Mouse (Mus musculus) kidney, postnatal 0 days (tissue): ENCODE data around the gene Ccdc138. TPM values are rescaled to one million over a fixed set of nuclear protein-coding genes. Genes with fewer than 3 reads are reported as not detected.

Experiments
- ATAC-seq: fragments of 200-750 bp; cut with Nextera tagmentation; replicated peaks from 2 replicates; pipeline ENCODE4 v1.8.0; 2017; ENCODE audit warnings: low read depth, moderate number of reproducible peaks, moderate TSS enrichment, moderate library complexity; ENCODE audit not compliant: low FRiP score
- DNase-seq: peaks from one replicate; pipeline ENCODE4 v3.0.0-alpha.2; 2016; ENCODE audit warnings: low spot score
- H3K27ac ChIP-seq: fragments of 300-500 bp; sonication (generic); 2 replicates; pipeline ENCODE4 v1.5.1; 2014; ENCODE audit warnings: mild to moderate bottlenecking
- H3K27me3 ChIP-seq: fragments of 300-500 bp; sonication (generic); 2 replicates; pipeline ENCODE4 v1.6.1; 2014; ENCODE audit warnings: low read length, mixed read lengths; ENCODE audit not compliant: insufficient read depth
- H3K36me3 ChIP-seq: fragments of 300-500 bp; sonication (generic); 2 replicates; pipeline ENCODE4 v1.6.1; 2014; ENCODE audit warnings: low read length, mixed read lengths; ENCODE audit not compliant: insufficient read depth
- H3K4me1 ChIP-seq: fragments of 300-500 bp; sonication (generic); replicated peaks from 2 replicates; pipeline ENCODE4 v1.6.1; 2014; ENCODE audit warnings: antibody characterized with exemption, low read length, mixed read lengths; ENCODE audit not compliant: insufficient read depth
- H3K4me2 ChIP-seq: fragments of 300-500 bp; sonication (generic); 2 replicates; pipeline ENCODE4 v1.6.1; 2014; ENCODE audit warnings: mild to moderate bottlenecking, low read length, moderate library complexity, mixed read lengths
- H3K4me3 ChIP-seq: fragments of 300-500 bp; sonication (generic); replicated peaks from 2 replicates; pipeline ENCODE4 v1.5.1; 2014; ENCODE audit warnings: low read depth, low read length
- H3K9ac ChIP-seq: fragments of 300-500 bp; sonication (generic); 2 replicates; pipeline ENCODE4 v1.6.1; 2014; ENCODE audit warnings: low read depth, low read length
- H3K9me3 ChIP-seq: fragments of 300-500 bp; sonication (generic); replicated peaks from 2 replicates; pipeline ENCODE4 v1.6.1; 2016; ENCODE audit warnings: low read length, inconsistent platforms, mixed read lengths
- CTCF ChIP-seq: IDR thresholded peaks from 2 replicates; pipeline ENCODE4 v1.5.1; 2016; ENCODE audit warnings: antibody characterized with exemption, low read depth, mild to moderate bottlenecking, moderate library complexity
- WGBS: fragments of 180-500 bp; shearing (Covaris S2); extraction: QIAGEN DNeasy Blood & Tissue Kit; methylation state at CpG from one replicate; pipeline ENCODE4 v1.1.7; 2014; 5-methylcytosine and 5-hydroxymethylcytosine counted together
- polyA plus RNA-seq: library from polyadenylated mRNA; unstranded; fragments of >200 nt; fragmentation: Nextera tagmentation; extraction: Ambion mirVana; gene quantifications from 2 replicates; pipeline ENCODE4 v1.2.1, GENCODE M21; 2015

The Ccdc138 gene
- polyA plus RNA-seq, 1 experiment from 2014 or later = 4.6 TPM

DNA sequence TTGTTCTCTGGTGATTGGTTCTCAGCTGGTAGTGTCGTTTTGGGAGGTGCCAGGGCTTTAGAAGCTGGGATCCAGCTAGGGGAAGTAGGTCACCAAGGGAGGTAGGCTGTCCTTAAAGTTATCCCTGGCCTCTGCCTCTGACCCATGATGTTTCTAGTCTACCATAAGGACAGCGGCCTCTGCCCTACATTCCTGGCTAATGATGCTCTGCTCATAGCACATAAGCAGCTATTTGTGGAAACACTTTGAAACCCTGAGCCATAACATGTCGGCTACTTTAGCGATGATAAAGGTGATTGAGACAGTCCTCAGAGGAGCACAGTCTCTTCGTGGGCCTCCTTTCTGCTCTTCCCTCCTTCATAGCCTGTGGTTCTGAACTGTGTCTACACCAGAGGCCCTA, 98.1 kb downstream of the Ccdc138 start:
- WGBS = 73% methylated on average over 5 of the region's 5 CpGs
- H3K9ac ChIP-seq = no peak overlapping the region

DNA sequence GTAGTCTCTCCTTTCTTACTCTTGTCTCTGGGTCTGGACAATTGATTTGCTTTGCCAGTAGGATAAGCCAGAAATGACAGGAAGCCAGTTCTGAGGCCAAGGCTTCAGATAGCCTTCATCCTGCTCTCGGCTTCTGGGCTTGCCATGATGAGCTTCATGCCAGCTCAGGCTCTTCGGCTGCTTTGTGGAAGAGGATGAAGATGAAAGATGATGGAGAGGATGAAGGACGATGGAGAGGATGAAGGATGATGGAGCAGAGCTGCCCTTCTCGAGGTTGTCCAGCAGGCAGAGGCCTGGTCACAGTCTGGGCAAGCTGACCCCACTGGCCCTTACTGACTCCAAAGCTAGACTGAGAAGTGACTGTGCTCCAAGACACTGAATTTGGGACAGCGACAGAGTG, 102.4 kb downstream of the Ccdc138 start:
- no peak for TF ChIP-seq CTCF
- ATAC-seq = no peak
- Histone ChIP-seq H3K4me3 (no peak overlapping the region), H3K9me3 (no peaks in the 10 kb centered on the region), H3K27ac (no peak overlapping the region), H3K4me1 (0 out of 2 replicates have a peak, but pooled peaks cover 3% of the 10 kb centered on the region), H3K9ac (no peak overlapping the region), H3K4me2 (no peak overlapping the region), H3K27me3 (no peaks in the 10 kb centered on the region), H3K36me3 (no peaks in the 10 kb centered on the region)
- no peak for DNase-seq
- WGBS = 90% methylated on average over 5 of the region's 5 CpGs

More for the DNA sequence above, 98.1 kb downstream of the Ccdc138 start:
- no peaks in the 10 kb centered on the region for H3K27me3 ChIP-seq
- no peak overlapping the region for H3K4me3 ChIP-seq
- H3K27ac ChIP-seq = no peak overlapping the region
- no peaks in the 10 kb centered on the region for H3K36me3 ChIP-seq
- H3K4me1 ChIP-seq = no peaks in the 10 kb centered on the region
- no peaks in the 10 kb centered on the region for H3K9me3 ChIP-seq
- no peak for TF ChIP-seq CTCF
- ATAC-seq = no peak
- no peak for DNase-seq
- no peak overlapping the region for H3K4me2 ChIP-seq

DNA sequence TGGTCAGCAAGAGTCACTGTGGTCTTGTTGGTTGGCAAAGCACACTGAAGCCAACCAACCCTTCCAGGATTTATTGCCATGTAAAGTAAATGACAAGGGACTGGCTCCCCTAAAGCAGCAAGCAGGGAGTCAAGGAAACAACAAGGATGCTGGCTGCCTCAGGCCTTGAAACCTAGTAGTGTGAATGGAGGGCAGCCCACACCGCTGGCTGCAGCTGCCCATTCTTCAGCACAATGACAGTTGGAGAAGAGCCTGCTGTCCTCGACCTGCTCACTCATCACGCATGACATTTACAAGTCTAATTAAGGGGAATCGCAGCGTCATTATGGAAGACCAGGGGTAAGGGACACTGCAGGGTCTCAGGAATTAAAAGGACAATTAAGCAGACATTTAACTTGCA, 103.2 kb downstream of the Ccdc138 start:
- Histone ChIP-seq H3K4me3 (no peak overlapping the region), H3K4me2 (no peak overlapping the region), H3K36me3 (no peaks in the 10 kb centered on the region), H3K27me3 (no peaks in the 10 kb centered on the region), H3K9ac (no peak overlapping the region), H3K9me3 (no peaks in the 10 kb centered on the region), H3K4me1 (0 out of 2 replicates have a peak, but pooled peaks cover 3% of the 10 kb centered on the region), H3K27ac (no peak overlapping the region)
- DNase-seq (no peak), ATAC-seq (no peak)
- 16% methylated on average over 5 of the region's 5 CpGs for WGBS
- no peak for TF ChIP-seq CTCF

DNA sequence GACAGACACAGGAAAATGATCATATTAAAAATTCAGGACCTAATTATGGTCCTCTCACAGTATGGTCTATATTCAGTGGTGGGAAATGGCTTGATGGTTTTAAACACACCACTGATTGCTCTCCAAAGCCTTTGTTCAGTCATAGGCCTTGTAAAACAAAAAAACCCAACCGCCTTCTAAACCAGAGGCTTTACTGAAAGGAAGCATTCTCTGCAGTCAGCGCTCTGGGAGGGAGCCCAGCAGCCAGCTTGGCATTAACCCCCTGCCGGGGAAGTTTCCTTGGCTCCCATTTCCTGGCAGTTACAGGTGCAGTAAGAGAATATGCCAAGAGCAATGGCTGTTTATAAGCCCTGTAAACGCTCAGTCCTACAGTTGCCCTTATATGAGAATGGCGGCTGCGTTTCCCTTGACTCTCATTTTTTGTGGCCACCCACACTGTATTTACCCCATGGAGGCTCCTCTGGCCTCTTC, 103.7 kb downstream of the Ccdc138 start:
- no peaks in the 10 kb centered on the region for H3K9me3 ChIP-seq
- 40% methylated on average over 6 of the region's 6 CpGs for WGBS

DNA sequence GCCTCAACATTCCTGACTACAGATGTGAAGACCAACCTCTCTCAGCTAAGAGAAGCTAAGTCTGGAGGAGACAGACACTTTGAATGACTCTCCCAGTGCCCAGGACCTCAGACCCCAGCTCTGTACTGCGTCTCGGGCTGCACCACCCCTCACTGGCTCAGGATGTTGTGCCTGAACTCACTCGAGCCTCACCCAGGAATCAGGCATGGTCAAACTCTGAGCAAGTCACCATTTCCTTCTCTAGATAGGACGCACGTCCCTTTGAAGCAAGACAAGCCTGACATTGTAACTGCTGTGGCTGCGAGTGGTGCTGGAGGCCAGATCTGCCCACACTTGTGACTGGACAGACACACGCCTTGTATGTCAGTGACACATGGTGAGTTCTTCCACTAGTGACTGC, 104.2 kb downstream of the Ccdc138 start:
- Histone ChIP-seq H3K27ac (no peak overlapping the region), H3K4me3 (no peak overlapping the region), H3K9ac (no peak overlapping the region), H3K36me3 (no peaks in the 10 kb centered on the region), H3K27me3 (no peaks in the 10 kb centered on the region), H3K9me3 (no peaks in the 10 kb centered on the region), H3K4me1 (0 out of 2 replicates have a peak, but pooled peaks cover 3% of the 10 kb centered on the region), H3K4me2 (no peak overlapping the region)
- DNase-seq (no peak), ATAC-seq (no peak)
- TF ChIP-seq CTCF = no peak
- 73% methylated on average over 7 of the region's 7 CpGs for WGBS

More for the DNA sequence above, 103.7 kb downstream of the Ccdc138 start:
- Histone ChIP-seq H3K9ac (no peak overlapping the region), H3K36me3 (no peaks in the 10 kb centered on the region), H3K4me1 (0 out of 2 replicates have a peak, but pooled peaks cover 3% of the 10 kb centered on the region), H3K4me3 (no peak overlapping the region), H3K27ac (no peak overlapping the region), H3K27me3 (no peaks in the 10 kb centered on the region), H3K4me2 (no peak overlapping the region)
- no peak for DNase-seq
- TF ChIP-seq CTCF = no peak
- ATAC-seq = no peak

DNA sequence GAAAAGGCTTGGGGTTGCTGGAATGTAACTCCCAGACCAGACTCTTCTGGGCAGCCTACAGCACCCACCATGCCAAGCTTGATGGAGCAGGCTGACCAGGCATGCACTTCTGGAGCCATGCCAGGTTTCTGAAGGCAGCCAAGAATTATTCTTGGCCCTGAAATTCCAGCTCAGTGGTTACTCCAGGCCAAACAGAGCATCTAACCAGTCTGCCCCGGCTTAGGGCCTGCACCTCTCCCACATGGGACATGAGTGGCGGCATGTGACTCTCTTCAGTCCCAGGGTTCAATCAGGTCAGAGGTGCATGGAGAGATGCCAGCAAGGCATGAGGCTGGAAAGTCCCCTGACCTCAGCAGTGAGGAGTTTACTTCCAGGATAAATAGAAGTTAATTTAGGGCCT, 107.0 kb downstream of the Ccdc138 start:
- Histone ChIP-seq H3K4me3 (no peak overlapping the region), H3K4me1 (0 out of 2 replicates have a peak, but pooled peaks cover 3% of the 10 kb centered on the region), H3K9ac (no peak overlapping the region), H3K36me3 (no peaks in the 10 kb centered on the region), H3K27ac (peak overlapping the region; percentile 78), H3K27me3 (no peaks in the 10 kb centered on the region), H3K4me2 (no peak overlapping the region), H3K9me3 (no peaks in the 10 kb centered on the region)
- ATAC-seq = peak; percentile 98
- peak; percentile 57 for DNase-seq
- WGBS = 22% methylated on average over 2 of the region's 2 CpGs
- TF ChIP-seq CTCF = no peak

DNA sequence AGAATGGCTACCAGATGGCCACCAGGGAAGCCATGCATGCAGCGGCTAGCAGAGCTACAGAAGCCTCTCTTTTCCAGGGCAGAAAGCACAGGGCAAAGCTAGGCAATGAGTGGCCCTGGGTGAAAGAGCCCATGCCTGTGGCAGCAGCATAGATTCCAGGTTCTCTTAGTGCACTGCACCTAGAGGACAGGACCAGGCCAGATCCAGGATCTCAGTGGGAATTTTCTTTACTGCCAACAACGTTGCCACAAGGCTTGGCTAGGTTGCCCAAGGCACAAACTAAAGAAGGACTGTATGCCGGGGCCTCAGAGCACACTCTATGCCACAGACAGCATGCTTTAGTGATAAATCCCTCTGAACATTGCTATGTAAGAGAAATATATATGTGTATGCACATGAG, 108.6 kb downstream of the Ccdc138 start:
- Histone ChIP-seq H3K9me3 (no peaks in the 10 kb centered on the region), H3K9ac (no peak overlapping the region), H3K36me3 (no peaks in the 10 kb centered on the region), H3K27me3 (no peaks in the 10 kb centered on the region), H3K27ac (no peak overlapping the region), H3K4me2 (no peak overlapping the region), H3K4me1 (0 out of 2 replicates have a peak, but pooled peaks cover 3% of the 10 kb centered on the region), H3K4me3 (no peak overlapping the region)
- 92% methylated on average over 3 of the region's 3 CpGs for WGBS
- ATAC-seq = no peak
- DNase-seq = no peak
- TF ChIP-seq CTCF = no peak
